Mouse (Mus musculus) forebrain, embryonic 10.5 days (tissue): ENCODE data around the gene Hspb7. TPM values are rescaled to one million over a fixed set of nuclear protein-coding genes. Genes with fewer than 3 reads are reported as not detected.

Experiments used
- DNase-seq: peaks from one replicate; pipeline ENCODE4 v3.0.0-alpha.2; 2017; ENCODE audit warnings: low spot score; ENCODE audit errors: extremely low spot score
- H3K27ac ChIP-seq: fragments of 300-500 bp; sonication (generic); 2 replicates; pipeline ENCODE4 v1.5.1; 2016; ENCODE audit warnings: mild to moderate bottlenecking
- H3K27me3 ChIP-seq: fragments of 300-500 bp; sonication (generic); 2 replicates; pipeline ENCODE4 v1.6.1; 2016; ENCODE audit warnings: mild to moderate bottlenecking; ENCODE audit not compliant: poor library complexity, severe bottlenecking
- H3K36me3 ChIP-seq: fragments of 300-500 bp; sonication (generic); replicated peaks from 2 replicates; pipeline ENCODE4 v1.6.1; 2016; ENCODE audit warnings: mild to moderate bottlenecking, moderate library complexity
- H3K4me1 ChIP-seq: fragments of 300-500 bp; sonication (generic); 2 replicates; pipeline ENCODE4 v1.6.1; 2016
- H3K4me3 ChIP-seq: fragments of 300-500 bp; sonication (generic); 2 replicates; pipeline ENCODE4 v1.5.1; 2016; ENCODE audit warnings: mild to moderate bottlenecking, moderate library complexity
- H3K9me3 ChIP-seq: fragments of 300-500 bp; sonication (generic); 2 replicates; pipeline ENCODE4 v1.6.1; 2016; ENCODE audit warnings: mild to moderate bottlenecking, moderate library complexity
- WGBS: fragments of 180-500 bp; shearing (Covaris S2); methylation state at CpG from one replicate; pipeline ENCODE4 v1.1.7; 2016; 5-methylcytosine and 5-hydroxymethylcytosine counted together
- polyA plus RNA-seq: library from polyadenylated mRNA; unstranded; fragments of >200 nt; fragmentation: Nextera tagmentation; extraction: Ambion mirVana; gene quantifications from 2 replicates; pipeline ENCODE4 v1.2.1, GENCODE M21; 2016

Hspb7 gene
- polyA plus RNA-seq = not detected in 2 replicates

DNA sequence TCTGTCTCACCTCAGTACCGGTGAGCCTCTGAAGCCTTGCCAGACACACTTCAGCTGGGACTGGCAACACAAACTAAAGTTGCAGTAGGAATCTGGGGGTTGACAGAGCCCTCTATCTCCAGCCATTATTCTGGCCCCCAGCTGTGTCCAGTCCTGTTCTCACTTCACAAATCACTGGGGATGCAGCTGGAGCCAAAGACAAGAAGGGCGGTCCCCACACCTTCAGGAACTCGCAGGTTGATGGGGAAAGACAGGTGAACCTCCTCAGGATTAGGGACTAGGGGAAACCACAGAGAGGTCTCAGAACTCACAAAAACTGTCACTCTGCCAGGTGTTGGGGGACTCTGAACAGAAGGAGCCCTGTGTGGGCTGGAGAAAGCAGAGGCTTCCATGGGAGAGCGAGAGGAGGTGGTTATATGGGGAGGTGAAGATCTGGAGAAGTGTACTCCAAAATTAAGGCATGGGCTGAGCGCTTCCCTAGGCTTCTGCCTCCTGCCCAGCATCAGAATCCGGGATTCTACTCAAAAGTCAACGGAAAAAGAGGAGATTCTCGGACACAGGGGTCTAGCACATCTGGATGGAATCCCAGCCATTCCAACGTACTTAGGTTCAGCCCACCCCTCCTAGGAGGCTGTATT lies at the start of gene Hspb7:
Gene Hspb7 (plus strand): TSS at position 588 of the 638 bp plus-strand sequence.
- H3K27ac ChIP-seq = 0 out of 2 replicates have a peak within 1 kb of the TSS, but pooled peaks have one; percentile 8
- H3K9me3 ChIP-seq = no peaks in the 10 kb centered on the region
- H3K36me3 ChIP-seq = no peaks in the 10 kb centered on the region
- 64% methylated on average over 9 of the region's 9 CpGs for WGBS
- H3K27me3 ChIP-seq = peaks cover 44% of the 10 kb centered on the region
- no peak for DNase-seq
- peaks cover 18% of the 10 kb centered on the region for H3K4me1 ChIP-seq
- H3K4me3 ChIP-seq = no peak within 1 kb of the TSS

DNA sequence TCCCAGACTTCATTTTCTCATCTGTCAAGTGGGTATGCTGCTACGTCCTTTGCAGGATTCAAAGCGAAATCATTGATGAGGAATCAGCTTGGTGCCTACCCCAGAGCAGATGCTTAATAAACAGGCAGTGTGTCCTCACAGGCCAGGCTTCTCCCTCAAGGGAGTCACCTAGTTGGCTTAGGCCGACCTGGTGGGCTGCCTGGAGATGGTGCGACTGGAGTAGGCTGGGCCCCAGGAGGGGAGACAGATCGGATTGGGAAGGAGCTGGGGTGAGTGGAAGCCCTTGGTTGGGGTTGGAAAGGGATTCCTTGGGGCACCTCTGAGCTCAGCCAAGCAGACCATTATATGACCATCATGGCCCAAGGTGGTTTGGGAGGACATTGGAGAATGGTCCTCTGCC lies 48.2 kb upstream of the Hspb7 start:
- H3K27ac ChIP-seq = no peak overlapping the region
- H3K9me3 ChIP-seq = no peaks in the 10 kb centered on the region
- H3K27me3 ChIP-seq = peaks cover 45% of the 10 kb centered on the region
- DNase-seq = no peak
- peaks cover 11% of the 10 kb centered on the region for H3K4me1 ChIP-seq
- no peaks in the 10 kb centered on the region for H3K36me3 ChIP-seq
- no peak overlapping the region for H3K4me3 ChIP-seq
- WGBS = 90% methylated on average over 5 of the region's 5 CpGs

DNA sequence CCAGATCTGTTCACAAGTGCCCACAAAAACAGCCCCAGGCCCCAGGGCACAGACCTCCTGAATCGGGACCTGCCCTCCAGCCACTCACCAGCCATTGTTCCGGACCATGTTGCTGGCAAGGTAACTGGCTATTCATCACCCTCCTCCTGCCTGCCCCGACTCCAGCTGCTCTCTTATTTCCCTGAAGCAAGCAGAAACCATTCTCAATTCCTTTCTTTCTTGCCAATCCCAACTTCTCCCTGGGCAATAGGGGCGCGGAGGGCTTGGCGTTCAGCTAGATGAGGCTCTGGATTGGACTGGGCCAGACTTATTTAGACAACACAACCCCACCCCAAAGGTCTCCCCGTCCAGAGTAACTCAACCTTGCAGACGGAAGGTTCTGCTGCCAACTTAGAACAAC lies 40.9 kb upstream of the Hspb7 start:
- Histone ChIP-seq H3K9me3 (no peaks in the 10 kb centered on the region), H3K27ac (no peak overlapping the region), H3K36me3 (no peaks in the 10 kb centered on the region), H3K27me3 (peaks cover 52% of the 10 kb centered on the region), H3K4me3 (no peak overlapping the region), H3K4me1 (peaks cover 26% of the 10 kb centered on the region)
- DNase-seq = no peak
- 67% methylated on average over 8 of the region's 8 CpGs for WGBS

DNA sequence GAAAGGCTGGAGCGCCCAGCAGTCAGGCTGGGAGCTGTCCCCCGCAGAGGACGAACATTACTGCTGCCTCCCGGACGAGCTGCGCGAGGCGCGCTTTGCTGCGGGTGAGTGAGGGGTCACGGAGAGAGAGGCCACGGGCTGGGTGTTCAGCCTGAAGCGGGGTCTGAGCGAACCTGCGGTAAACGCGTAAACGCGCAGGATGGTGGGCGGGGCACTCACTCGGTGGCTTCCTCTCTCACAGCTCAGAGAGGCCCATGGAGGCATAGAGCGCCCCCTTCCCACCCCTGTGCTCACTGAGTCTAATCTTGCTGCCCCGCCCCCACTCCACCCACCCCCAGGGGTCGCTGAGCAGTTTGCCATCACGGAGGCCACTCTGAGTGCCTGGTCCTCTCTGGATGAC lies 38.2 kb upstream of the Hspb7 start:
- H3K36me3 ChIP-seq = no peaks in the 10 kb centered on the region
- H3K4me3 ChIP-seq = peak overlapping the region; percentile 53
- WGBS = under 1% methylated on average over 25 of the region's 25 CpGs
- peak overlapping the region; percentile 21; the same call in 1 of the 2 replicates for H3K27ac ChIP-seq
- H3K27me3 ChIP-seq = peaks cover 59% of the 10 kb centered on the region
- peak; percentile 36 for DNase-seq
- H3K9me3 ChIP-seq = no peaks in the 10 kb centered on the region
- H3K4me1 ChIP-seq = peaks cover 33% of the 10 kb centered on the region

DNA sequence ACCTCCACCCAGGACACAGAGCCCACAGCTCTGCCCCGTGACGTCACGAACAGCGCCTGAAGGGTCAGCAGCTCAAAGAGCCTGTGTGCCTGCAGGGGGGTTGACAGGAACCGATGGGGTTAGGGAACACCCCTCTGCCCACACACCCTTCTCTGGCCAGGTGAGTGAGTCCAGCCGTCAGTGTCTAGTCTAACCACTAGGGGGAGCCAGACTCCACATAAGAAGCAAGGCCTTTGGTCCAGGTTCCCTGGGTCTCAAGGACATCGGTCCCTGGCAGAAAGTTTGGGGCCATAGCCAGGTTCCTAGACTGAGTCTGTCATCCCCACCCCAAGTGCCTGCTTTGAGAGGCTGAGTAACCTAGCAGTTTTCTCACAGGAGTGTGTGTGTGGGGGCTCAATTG lies 35.3 kb upstream of the Hspb7 start:
- H3K4me3 ChIP-seq = no peak overlapping the region
- peak; percentile 73 for DNase-seq
- H3K9me3 ChIP-seq = no peaks in the 10 kb centered on the region
- peaks cover 43% of the 10 kb centered on the region for H3K4me1 ChIP-seq
- H3K27me3 ChIP-seq = peaks cover 53% of the 10 kb centered on the region
- H3K27ac ChIP-seq = no peak overlapping the region
- WGBS = under 1% methylated on average over 7 of the region's 7 CpGs
- no peaks in the 10 kb centered on the region for H3K36me3 ChIP-seq

DNA sequence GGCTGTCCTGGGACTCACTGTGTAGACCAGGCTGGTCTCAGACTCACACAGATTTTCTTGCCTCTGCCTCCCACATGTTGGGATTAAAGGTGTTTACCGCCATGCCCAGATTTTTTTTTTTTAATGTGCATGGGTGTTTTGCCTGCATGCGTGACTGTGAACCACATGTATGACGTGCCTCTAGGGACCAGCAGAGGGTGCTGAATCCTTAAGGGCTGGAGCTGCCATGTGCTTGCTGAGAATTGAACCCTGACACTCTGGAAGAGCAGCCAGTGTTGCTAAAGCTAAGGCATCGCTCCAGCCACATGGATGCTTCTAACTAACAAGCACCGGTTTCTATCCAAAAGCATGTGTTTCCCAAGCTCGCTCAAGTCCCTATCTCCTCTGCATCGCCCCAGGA lies 34.4 kb upstream of the Hspb7 start:
- 73% methylated on average over 7 of the region's 7 CpGs for WGBS

DNA sequence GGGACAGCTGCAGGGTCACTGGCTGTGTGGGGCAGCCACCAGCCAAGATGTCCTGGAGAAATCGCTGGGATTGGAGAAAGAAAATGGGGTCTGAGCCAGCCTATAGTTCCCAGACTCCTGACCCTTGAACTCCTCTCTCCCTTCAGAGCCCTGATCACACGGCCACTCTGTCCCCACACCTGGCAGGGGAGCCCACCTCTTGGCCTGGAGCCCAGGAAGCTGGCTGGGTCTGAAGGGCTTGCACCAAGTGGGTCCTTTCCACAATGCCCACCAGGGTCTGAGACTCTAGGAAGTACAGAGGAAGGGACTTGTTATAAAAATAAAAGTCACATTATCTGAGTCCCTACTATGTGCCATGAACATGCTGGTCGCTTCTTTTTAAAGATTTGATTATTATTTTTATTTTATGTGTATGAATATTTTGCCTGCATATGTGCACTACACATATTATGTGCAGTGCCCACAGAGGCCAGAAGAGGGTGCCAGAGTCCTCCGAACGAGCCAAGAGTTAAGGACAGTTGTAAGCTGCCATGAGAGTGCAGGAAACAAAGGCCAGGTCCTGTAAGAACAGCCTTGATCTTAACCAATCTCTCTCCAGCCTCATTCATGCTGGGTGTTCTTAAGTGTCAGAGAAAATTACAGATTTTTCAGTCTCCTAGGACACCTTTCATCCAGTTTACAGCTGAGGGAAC lies 33.3 kb upstream of the Hspb7 start:
- Histone ChIP-seq H3K27me3 (peaks cover 39% of the 10 kb centered on the region), H3K36me3 (no peaks in the 10 kb centered on the region), H3K4me1 (peaks cover 39% of the 10 kb centered on the region), H3K9me3 (no peaks in the 10 kb centered on the region), H3K27ac (no peak overlapping the region), H3K4me3 (no peak overlapping the region)
- DNase-seq = peak; percentile 78
- WGBS = 21% methylated on average over 5 of the region's 5 CpGs

More for the DNA sequence above, 34.4 kb upstream of the Hspb7 start:
- no peak for DNase-seq
- peaks cover 43% of the 10 kb centered on the region for H3K4me1 ChIP-seq
- H3K4me3 ChIP-seq = no peak overlapping the region
- no peak overlapping the region for H3K27ac ChIP-seq
- H3K9me3 ChIP-seq = no peaks in the 10 kb centered on the region
- H3K27me3 ChIP-seq = peaks cover 44% of the 10 kb centered on the region
- H3K36me3 ChIP-seq = no peaks in the 10 kb centered on the region

DNA sequence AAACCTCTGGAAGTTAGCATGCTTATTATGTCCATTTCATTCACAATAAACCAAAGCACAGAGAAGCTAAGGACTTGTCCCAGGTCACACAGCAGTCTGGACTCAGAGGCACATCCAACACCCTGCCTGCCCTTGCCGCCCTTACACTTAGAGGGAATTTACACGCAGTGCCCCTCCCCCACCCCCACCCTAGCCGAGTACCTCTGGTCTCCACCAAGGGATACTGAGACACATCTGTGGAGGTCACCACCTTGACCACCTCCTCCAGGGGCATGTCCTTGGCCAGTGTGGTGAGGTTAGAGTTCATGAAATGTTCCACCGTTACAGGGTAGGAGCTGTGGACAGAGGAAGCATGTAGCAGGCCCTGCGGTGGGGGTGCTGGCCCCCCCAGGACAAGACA lies 32.6 kb upstream of the Hspb7 start:
- H3K27ac ChIP-seq = no peak overlapping the region
- H3K27me3 ChIP-seq = peaks cover 32% of the 10 kb centered on the region
- H3K9me3 ChIP-seq = no peaks in the 10 kb centered on the region
- peaks cover 32% of the 10 kb centered on the region for H3K4me1 ChIP-seq
- no peak overlapping the region for H3K4me3 ChIP-seq
- no peak for DNase-seq
- H3K36me3 ChIP-seq = no peaks in the 10 kb centered on the region
- 70% methylated on average over 5 of the region's 5 CpGs for WGBS

DNA sequence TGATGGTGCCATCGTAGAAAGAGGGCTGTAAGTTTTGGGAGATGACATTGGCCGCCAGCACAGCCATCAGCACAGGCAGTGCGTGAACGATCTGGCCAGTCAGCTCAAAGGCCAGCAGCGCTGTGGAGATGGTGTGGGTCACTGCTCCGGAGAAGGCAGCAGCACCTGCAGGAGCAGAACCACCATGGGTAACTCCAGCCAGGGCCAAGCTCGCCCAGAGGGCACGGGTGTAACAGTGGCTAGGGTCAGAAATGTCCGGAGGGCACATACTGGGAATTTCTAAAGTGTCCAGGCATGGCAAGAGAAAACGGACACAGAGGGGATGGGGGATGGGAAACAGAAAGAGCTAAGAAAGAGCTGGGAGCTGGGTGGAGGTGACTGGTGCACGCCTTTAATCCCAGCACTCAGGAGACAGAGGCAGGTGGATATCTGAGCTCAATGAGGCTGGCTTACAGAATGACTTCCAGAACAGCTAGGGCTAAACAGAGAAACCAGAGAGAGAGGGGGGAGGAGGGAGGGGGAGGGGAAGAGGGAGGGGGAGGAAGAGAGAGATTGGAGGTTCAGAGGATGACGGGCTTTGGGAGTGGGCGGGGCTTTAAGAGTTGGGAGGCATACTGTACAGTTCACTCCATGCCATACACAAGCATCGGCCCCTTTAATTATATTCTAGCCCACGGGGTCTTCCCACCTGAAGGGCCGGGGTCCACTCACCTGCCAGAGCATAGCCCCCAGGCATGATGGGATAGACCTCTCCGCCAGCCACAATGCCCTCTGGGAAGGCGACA lies 31.0 kb upstream of the Hspb7 start:
- Histone ChIP-seq H3K36me3 (no peaks in the 10 kb centered on the region), H3K4me1 (peaks cover 23% of the 10 kb centered on the region), H3K27me3 (peaks cover 23% of the 10 kb centered on the region), H3K4me3 (no peak overlapping the region), H3K9me3 (no peaks in the 10 kb centered on the region), H3K27ac (no peak overlapping the region)
- 76% methylated on average over 18 of the region's 18 CpGs for whole genome bisulfite sequencing
- no peak for DNase-seq

DNA sequence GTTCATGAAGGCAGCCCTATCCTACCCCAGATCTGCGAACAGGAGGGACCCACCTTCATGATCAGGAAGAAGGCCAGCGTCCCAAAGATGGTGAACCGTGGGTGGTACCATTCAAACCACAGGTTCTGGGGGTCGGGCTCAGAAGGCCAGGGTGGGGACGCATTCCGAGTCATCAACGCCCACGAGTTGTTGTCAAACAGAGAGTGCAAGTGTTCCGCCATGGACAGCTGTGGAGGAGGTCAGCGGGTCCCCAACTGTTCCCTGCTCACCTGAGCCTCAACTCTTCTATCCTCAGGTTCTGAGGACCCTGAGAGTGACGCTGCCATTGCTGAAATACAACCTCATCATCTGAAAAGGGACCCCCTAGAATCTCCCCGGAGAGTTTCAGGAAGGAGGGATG lies 29.3 kb upstream of the Hspb7 start:
- H3K36me3 ChIP-seq = no peaks in the 10 kb centered on the region
- H3K4me3 ChIP-seq = no peak overlapping the region
- H3K27me3 ChIP-seq = peaks cover 33% of the 10 kb centered on the region
- 82% methylated on average over 12 of the region's 12 CpGs for WGBS
- no peak for DNase-seq
- peaks cover 22% of the 10 kb centered on the region for H3K4me1 ChIP-seq
- no peaks in the 10 kb centered on the region for H3K9me3 ChIP-seq
- H3K27ac ChIP-seq = no peak overlapping the region

DNA sequence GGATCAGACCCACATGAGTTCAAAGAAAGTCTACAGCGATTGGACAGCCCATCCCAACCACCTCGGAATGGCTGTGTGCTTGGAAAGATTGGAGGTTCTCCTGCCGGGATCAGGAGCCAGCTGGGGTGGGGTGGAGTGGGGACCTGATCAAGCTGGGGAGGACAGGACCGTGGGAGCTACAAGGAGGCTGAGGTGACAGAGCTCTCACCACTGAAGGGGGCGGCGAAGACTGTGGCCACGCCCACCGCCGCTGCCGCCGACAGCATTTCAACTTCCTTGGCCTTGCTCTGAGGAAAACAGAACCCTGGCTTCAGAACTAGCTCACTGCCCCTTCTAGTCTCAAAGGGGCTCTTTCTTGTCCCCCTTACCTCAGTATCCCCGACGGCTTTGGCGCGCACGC lies 25.8 kb upstream of the Hspb7 start:
- H3K4me1 ChIP-seq = peaks cover 20% of the 10 kb centered on the region
- H3K9me3 ChIP-seq = no peaks in the 10 kb centered on the region
- WGBS = 19% methylated on average over 16 of the region's 16 CpGs
- H3K36me3 ChIP-seq = no peaks in the 10 kb centered on the region
- DNase-seq = no peak
- peak overlapping the region; percentile 24 for H3K4me3 ChIP-seq
- H3K27ac ChIP-seq = no peak overlapping the region
- peaks cover 48% of the 10 kb centered on the region for H3K27me3 ChIP-seq

DNA sequence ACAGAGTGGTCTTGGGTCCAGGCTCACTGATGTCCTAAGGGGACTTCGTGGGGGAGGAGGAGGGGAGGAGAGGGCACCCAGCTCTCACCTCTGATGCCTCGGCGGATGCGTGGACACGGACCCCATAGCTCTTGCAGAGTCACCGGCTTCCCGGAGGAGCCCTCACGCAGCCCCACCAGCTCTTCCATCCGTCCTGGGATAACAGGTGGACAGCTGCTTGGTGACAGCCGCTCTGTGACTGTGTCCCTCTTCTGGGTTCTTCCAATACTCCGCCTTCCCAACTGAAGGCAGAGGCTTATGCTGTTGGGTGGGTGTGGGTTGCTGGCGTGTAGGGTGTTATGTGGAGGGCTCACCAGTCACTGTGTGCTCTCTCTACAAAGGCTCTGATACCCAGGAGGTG lies 22.7 kb upstream of the Hspb7 start:
- Histone ChIP-seq H3K36me3 (no peaks in the 10 kb centered on the region), H3K4me1 (peaks cover 14% of the 10 kb centered on the region), H3K27me3 (peaks cover 43% of the 10 kb centered on the region), H3K27ac (no peak overlapping the region), H3K4me3 (no peak overlapping the region), H3K9me3 (no peaks in the 10 kb centered on the region)
- DNase-seq = no peak
- whole genome bisulfite sequencing = 79% methylated on average over 12 of the region's 12 CpGs

DNA sequence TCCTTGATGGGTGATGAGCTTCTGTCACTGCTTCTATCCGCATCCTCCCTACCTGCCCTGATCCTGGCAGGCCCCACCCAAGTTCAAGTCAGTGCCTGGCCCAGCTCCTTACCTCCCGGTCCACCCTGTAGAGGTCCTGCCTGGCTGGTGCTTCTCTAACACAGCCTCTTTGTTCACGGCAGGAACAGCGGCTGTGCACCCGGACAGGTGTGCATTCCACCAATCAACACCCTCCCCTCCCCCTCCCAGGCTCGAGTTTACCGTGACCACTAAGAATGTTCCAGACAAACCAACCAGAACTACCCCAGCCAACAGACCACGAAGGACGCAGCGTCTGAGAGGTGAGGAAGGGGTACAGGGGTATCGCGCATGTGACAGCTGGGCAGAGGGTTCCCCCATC lies 22.0 kb upstream of the Hspb7 start, which contains the start of gene Clcnka:
Gene Clcnka (minus strand): TSS at position 180 of the 400 bp plus-strand sequence.
- no peak for DNase-seq
- H3K4me3 ChIP-seq = no peak within 1 kb of the TSS
- peaks cover 14% of the 10 kb centered on the region for H3K4me1 ChIP-seq
- H3K27ac ChIP-seq = no peak within 1 kb of the TSS
- peaks cover 48% of the 10 kb centered on the region for H3K27me3 ChIP-seq
- H3K36me3 ChIP-seq = no peaks in the 10 kb centered on the region
- H3K9me3 ChIP-seq = no peaks in the 10 kb centered on the region
- WGBS = 66% methylated on average over 12 of the region's 12 CpGs
